Mouse (Mus musculus) CH12.LX (cell line): Measurements from ENCODE around the gene Serpinh1. TPM values are rescaled to one million over a fixed set of nuclear protein-coding genes. Genes with fewer than 3 reads are reported as not detected.

Source experiments
- DNase-seq: peaks from one replicate; pipeline ENCODE4 v3.0.0-alpha.2; 2013; ENCODE audit errors: extremely low read depth
- H3K27ac ChIP-seq: 2 replicates; pipeline ENCODE4 v1.5.1; 2012; ENCODE audit warnings: low read depth, mild to moderate bottlenecking, control low read depth, moderate library complexity; ENCODE audit not compliant: insufficient read depth
- H3K27me3 ChIP-seq: replicated peaks from 2 replicates; pipeline ENCODE3; 2012; ENCODE audit warnings: inconsistent platforms
- H3K36me3 ChIP-seq, 2 experiments: replicated peaks in 1 of 2; 2 replicates each; pipeline versions ENCODE3 to v1.6.1; 2012; ENCODE audit warnings: inconsistent platforms in 1 of 2, low read length in 1 of 2, mild to moderate bottlenecking in 1 of 2, mixed read lengths in 1 of 2, moderate library complexity in 1 of 2; ENCODE audit not compliant: control insufficient read depth in 1 of 2, insufficient read depth in 1 of 2
- H3K4me1 ChIP-seq, 2 experiments: 2 replicates each; pipeline ENCODE4 v1.6.1; 2012; ENCODE audit warnings: inconsistent platforms in 1 of 2, moderate library complexity in 1 of 2; ENCODE audit not compliant: insufficient read depth in 2 of 2, control insufficient read depth in 1 of 2
- H3K4me2 ChIP-seq: 2 replicates; pipeline ENCODE4 v1.6.1; 2012; ENCODE audit warnings: low read depth, mild to moderate bottlenecking, control low read depth; ENCODE audit not compliant: poor library complexity, insufficient read depth, severe bottlenecking
- H3K4me3 ChIP-seq, 3 experiments: fragments of 150-350 bp in 1 of 3; sonication (generic) in 1 of 3; replicated peaks in 1 of 3; 2 replicates each; pipeline versions ENCODE3 to v1.5.1; 2011 to 2012; ENCODE audit warnings: low read depth in 2 of 3, low read length in 2 of 3, mild to moderate bottlenecking in 2 of 3, moderate library complexity in 2 of 3, control low read depth in 1 of 3, improper control_type of control experiment in 1 of 3, inconsistent platforms in 1 of 3, mixed read lengths in 1 of 3; ENCODE audit not compliant: poor library complexity in 1 of 3
- H3K79me2 ChIP-seq: replicated peaks from 2 replicates; pipeline ENCODE4 v1.6.1; 2012; ENCODE audit warnings: mild to moderate bottlenecking, moderate library complexity; ENCODE audit not compliant: control insufficient read depth, poor library complexity, insufficient read depth, severe bottlenecking; ENCODE audit errors: extremely low read depth
- H3K9ac ChIP-seq: 2 replicates; pipeline ENCODE4 v1.6.1; 2012; ENCODE audit warnings: low read depth, mild to moderate bottlenecking, control low read depth, moderate library complexity; ENCODE audit not compliant: insufficient read depth
- H3K9me3 ChIP-seq: replicated peaks from 2 replicates; pipeline ENCODE3; 2012; ENCODE audit warnings: low read length, inconsistent platforms, mixed read lengths
- BHLHE40 ChIP-seq: IDR thresholded peaks from 2 replicates; pipeline ENCODE4 v1.6.1; 2011; ENCODE audit warnings: mild to moderate bottlenecking, low read depth, low read length, improper control_type of control experiment
- CHD1 ChIP-seq: IDR thresholded peaks from 2 replicates; pipeline ENCODE4 v1.6.1; 2012; ENCODE audit warnings: low read depth, low read length, improper control_type of control experiment, inconsistent platforms
- CHD2 ChIP-seq: IDR thresholded peaks from 2 replicates; pipeline ENCODE4 v1.6.1; 2011; ENCODE audit warnings: low read length, improper control_type of control experiment
- ELF1 ChIP-seq: IDR thresholded peaks from 2 replicates; pipeline ENCODE4 v1.6.1; 2014; ENCODE audit warnings: low read depth, mild to moderate bottlenecking, inconsistent platforms, low read length, improper control_type of control experiment
- GABPA ChIP-seq: IDR thresholded peaks from 2 replicates; pipeline ENCODE4 v1.6.1; 2012; ENCODE audit warnings: low read depth, low read length, improper control_type of control experiment, inconsistent platforms; ENCODE audit not compliant: insufficient replicate concordance
- JUND ChIP-seq: conservative IDR thresholded peaks from 2 replicates; pipeline ENCODE4 v1.6.1; 2011; ENCODE audit warnings: low read depth, low read length, improper control_type of control experiment
- KAT2A ChIP-seq: IDR thresholded peaks from 2 replicates; pipeline ENCODE4 v1.6.1; 2012; ENCODE audit warnings: low read length, improper control_type of control experiment, inconsistent platforms; ENCODE audit not compliant: insufficient replicate concordance
- MAFK ChIP-seq: IDR thresholded peaks from 2 replicates; pipeline ENCODE4 v1.6.1; 2011; ENCODE audit warnings: low read length, improper control_type of control experiment; ENCODE audit not compliant: insufficient replicate concordance
- MAX ChIP-seq: IDR thresholded peaks from 2 replicates; pipeline ENCODE4 v1.6.1; 2011; ENCODE audit warnings: low read length, improper control_type of control experiment
- MEF2A ChIP-seq: IDR thresholded peaks from 2 replicates; pipeline ENCODE4 v1.6.1; 2014; ENCODE audit warnings: low read depth, mild to moderate bottlenecking, inconsistent platforms, low read length, improper control_type of control experiment, borderline replicate concordance
- MXI1 ChIP-seq: IDR thresholded peaks from 2 replicates; pipeline ENCODE4 v1.6.1; 2011; ENCODE audit warnings: mild to moderate bottlenecking, low read depth, low read length, improper control_type of control experiment
- PAX5 ChIP-seq: IDR thresholded peaks from 2 replicates; pipeline ENCODE4 v1.6.1; 2012; ENCODE audit warnings: low read length, inconsistent platforms, mixed read lengths
- POLR2AphosphoS2 ChIP-seq: IDR thresholded peaks from 2 replicates; pipeline ENCODE4 v1.6.1; 2011; ENCODE audit warnings: low read depth, low read length, improper control_type of control experiment
- RCOR1 ChIP-seq: conservative IDR thresholded peaks from 2 replicates; pipeline ENCODE4 v1.6.1; 2012; ENCODE audit warnings: low read depth, mild to moderate bottlenecking, inconsistent platforms, low read length, improper control_type of control experiment
- SIN3A ChIP-seq: IDR thresholded peaks from 2 replicates; pipeline ENCODE4 v1.6.1; 2012; ENCODE audit warnings: low read length, improper control_type of control experiment, inconsistent platforms
- SMC3 ChIP-seq: IDR thresholded peaks from 2 replicates; pipeline ENCODE4 v1.6.1; 2011; ENCODE audit warnings: low read depth, low read length, improper control_type of control experiment
- TCF12 ChIP-seq: IDR thresholded peaks from 2 replicates; pipeline ENCODE4 v1.6.1; 2014; ENCODE audit warnings: low read depth, mild to moderate bottlenecking, inconsistent platforms, low read length, improper control_type of control experiment
- USF1 ChIP-seq: IDR thresholded peaks from 2 replicates; pipeline ENCODE4 v1.6.1; 2014; ENCODE audit warnings: low read depth, mild to moderate bottlenecking, inconsistent platforms, low read length, improper control_type of control experiment
- ZKSCAN1 ChIP-seq: IDR thresholded peaks from 2 replicates; pipeline ENCODE4 v1.6.1; 2012; ENCODE audit warnings: low read depth, inconsistent platforms, low read length, improper control_type of control experiment, borderline replicate concordance
- ZNF384 ChIP-seq: IDR thresholded peaks from 2 replicates; pipeline ENCODE4 v1.6.1; 2012; ENCODE audit warnings: low read depth, low read length, improper control_type of control experiment, inconsistent platforms
- dilution Hi-C: fragments of 300-500 bp; cut with MboI; formaldehyde crosslinking; loops from 2 replicates; pipeline ENCODE4 v1.14.3; 2020; ENCODE audit warnings: low sequenced_read_pairs; ENCODE audit not compliant: extremely low pct_unique_long_range_greater_than_20kb, extremely low pct_ligation_motif_present
- in situ Hi-C: fragments of 300-500 bp; cut with MboI; formaldehyde crosslinking; loops from 3 replicates; pipeline ENCODE4 v1.14.3; 2019; ENCODE audit warnings: low sequenced_read_pairs, low pct_ligation_motif_present, low pct_unique_long_range_greater_than_20kb, mixed read lengths
- polyA plus RNA-seq: library from polyadenylated mRNA; unstranded; fragments of >175 nt; gene quantifications from 2 replicates; pipeline ENCODE4 v1.2.1, GENCODE M21; 2012; ENCODE audit warnings: low read depth; ENCODE audit not compliant: insufficient read length
- total RNA-seq, 2 experiments: library from RNA; depleted of rRNA; stranded (reverse); fragments of 300-350 nt in 1 of 2; fragments of >200 nt in 1 of 2; gene quantifications; 2 replicates each; pipeline ENCODE4 v1.2.3; 2012 to 2014

The Serpinh1 gene
- total and polyA plus RNA-seq, 3 experiments: not detected

- Histone ChIP-seq H3K9me3 (no peaks in the 10 kb centered on the region), H3K4me2 (no peak overlapping the region), H3K4me3 (no peak overlapping the region), H3K79me2 (no peaks in the 10 kb centered on the region), H3K9ac (no peak overlapping the region), H3K36me3 (no peaks in the 10 kb centered on the region), H3K27me3 (peaks cover 6% of the 10 kb centered on the region), H3K27ac (no peak overlapping the region), H3K4me1 (peaks cover 2 to 15% of the 10 kb centered on the region in 2 experiments; a peak in 3 of 4 replicates)
- TF ChIP-seq BHLHE40 (no peak), KAT2A (no peak), MAX (no peak), GABPA (no peak), CHD1 (no peak), SIN3A (no peak)
- no peak for DNase-seq
- dilution Hi-C loops: no loop called here
- in situ Hi-C loops: no loop called here
Measured at GRCm38 (mm10) chr7:99320524-99320923, 32.5 kb downstream of the Serpinh1 start.

GRCm38 (mm10) chr7:99317475-99317874, 35.6 kb downstream of the Serpinh1 start:
- TF ChIP-seq POLR2AphosphoS2 (no peak), MEF2A (no peak), MXI1 (no peak), CHD2 (no peak), USF1 (no peak), RCOR1 (no peak), ELF1 (no peak), KAT2A (no peak), JUND (no peak), PAX5 (no peak), SIN3A (no peak), SMC3 (no peak), TCF12 (no peak), MAFK (no peak), ZKSCAN1 (no peak), ZNF384 (no peak)
- TF ChIP-seq, all 38 proteins: peak for 0
- H3K27ac ChIP-seq: no peak overlapping the region
- H3K9me3 ChIP-seq: no peaks in the 10 kb centered on the region
- H3K9ac ChIP-seq: no peak overlapping the region
- peak overlapping the region; percentile 11; the same call in 1 of the 2 replicates for H3K4me2 ChIP-seq
- H3K79me2 ChIP-seq: no peaks in the 10 kb centered on the region
- no peaks in the 10 kb centered on the region for H3K36me3 ChIP-seq
- in situ Hi-C loops: no loop called here
- peak; percentile 25 for DNase-seq
- no peak overlapping the region for H3K4me3 ChIP-seq
- dilution Hi-C loops: no loop called here
- peaks cover 3% of the 10 kb centered on the region for H3K27me3 ChIP-seq
- peaks cover 6 to 23% of the 10 kb centered on the region in 2 experiments for H3K4me1 ChIP-seq
